Mouse (Mus musculus): ENCODE results near the gene Cela1.

Cela1 gene

GRCm38 (mm10) chr15:100673585-100674391 is 13.9 kb downstream of the Cela1 start:
- peak; percentile 95 for DNase-seq (ENCODE audit: extremely low read depth, low read depth)

DNA sequence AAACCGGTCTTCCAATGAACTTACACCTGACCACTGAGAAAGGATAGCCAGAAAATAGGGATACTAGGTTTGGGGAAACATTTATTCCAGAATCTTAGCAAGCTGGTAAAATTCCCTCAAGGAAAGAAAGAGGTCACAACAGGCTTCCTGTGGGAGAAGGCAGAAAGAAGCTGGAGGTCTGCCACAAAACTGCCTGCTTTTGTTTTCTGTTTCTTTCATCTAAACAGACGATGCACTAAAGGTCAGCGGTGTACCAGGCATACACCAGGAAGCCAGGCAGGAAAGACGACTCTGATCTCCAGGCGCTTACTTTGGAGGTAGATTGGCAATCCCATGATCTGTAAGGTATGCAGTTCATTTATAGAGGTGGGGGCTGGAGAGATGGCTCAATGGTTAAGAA is 16.9 kb downstream of the Cela1 start:
- DNase-seq (ENCODE audit: extremely low read depth, low read depth): no peak

- no peak for DNase-seq (ENCODE audit: extremely low read depth, low read depth)
Observed at GRCm38 (mm10) chr15:100670004-100670403, 17.7 kb downstream of the Cela1 start.

GRCm38 (mm10) chr15:100669337-100669736 is 18.4 kb downstream of the Cela1 start, which contains the start of gene Bin2:
TSS of gene Bin2 (minus strand) at chr15:100669553.
- DNase-seq (ENCODE audit: extremely low read depth, low read depth): peak; percentile 88

DNA sequence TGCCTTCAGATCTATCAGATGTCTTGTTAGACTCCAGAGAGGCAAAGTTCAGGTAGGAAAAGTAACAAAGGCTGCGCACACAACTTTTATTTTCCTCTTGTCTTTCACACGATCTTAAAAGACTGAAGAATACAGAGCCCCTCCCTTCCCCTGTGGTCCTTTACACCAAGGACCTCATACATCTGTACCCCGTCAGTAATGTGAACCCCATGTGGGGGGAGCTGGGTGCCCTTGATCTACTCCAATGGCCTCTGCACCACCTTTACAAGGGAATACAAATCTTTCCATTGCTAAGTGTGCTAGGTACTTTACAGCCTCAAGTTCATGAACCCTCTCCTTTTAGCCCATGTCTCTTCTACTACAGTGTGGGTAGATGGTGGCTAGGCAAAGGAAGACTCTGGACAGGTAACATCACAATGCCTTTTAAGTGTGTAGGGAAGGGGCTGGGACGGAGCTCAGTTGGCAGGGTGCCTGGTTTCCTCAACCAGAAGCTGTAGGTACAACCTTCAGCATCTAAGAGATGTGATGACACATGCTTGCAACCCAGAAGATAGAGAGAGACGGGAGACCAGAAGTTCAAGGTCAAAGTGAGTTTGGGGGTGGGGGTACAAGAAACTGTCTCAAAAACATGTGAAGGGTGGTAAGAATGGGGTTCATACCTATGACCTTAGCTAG is 19.7 kb downstream of the Cela1 start:
- DNase-seq (ENCODE audit: extremely low read depth, low read depth): no peak

DNA sequence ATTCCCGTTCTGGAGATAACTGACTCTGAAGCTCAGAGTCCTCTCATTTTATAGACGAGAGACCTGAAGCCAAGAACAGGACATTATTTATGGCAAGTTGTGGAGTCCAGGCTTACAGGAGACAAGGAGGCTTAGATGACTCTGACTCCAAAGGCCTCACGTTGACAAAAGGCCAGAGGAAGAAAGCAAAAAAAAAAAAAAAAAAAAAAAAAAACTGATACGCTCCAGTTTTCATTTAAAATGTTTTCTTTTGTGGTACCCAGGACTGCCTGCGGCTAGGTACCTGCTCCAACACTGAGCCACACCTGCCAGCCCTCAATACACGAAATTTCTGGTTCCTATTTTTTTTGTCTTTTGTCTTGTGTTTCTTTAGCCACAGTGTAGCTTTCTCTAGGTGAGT is 20.3 kb downstream of the Cela1 start:
- no peak for DNase-seq (ENCODE audit: extremely low read depth, low read depth)

GRCm38 (mm10) chr15:100666851-100667250 is 20.9 kb downstream of the Cela1 start:
- no peak for DNase-seq (ENCODE audit: extremely low read depth, low read depth)

- DNase-seq (ENCODE audit: extremely low read depth, low read depth): peak; percentile 98
Observed at GRCm38 (mm10) chr15:100666219-100666696, 21.5 kb downstream of the Cela1 start.

GRCm38 (mm10) chr15:100665411-100666218 is 22.1 kb downstream of the Cela1 start:
- no peak for DNase-seq (ENCODE audit: extremely low read depth, low read depth)

DNA sequence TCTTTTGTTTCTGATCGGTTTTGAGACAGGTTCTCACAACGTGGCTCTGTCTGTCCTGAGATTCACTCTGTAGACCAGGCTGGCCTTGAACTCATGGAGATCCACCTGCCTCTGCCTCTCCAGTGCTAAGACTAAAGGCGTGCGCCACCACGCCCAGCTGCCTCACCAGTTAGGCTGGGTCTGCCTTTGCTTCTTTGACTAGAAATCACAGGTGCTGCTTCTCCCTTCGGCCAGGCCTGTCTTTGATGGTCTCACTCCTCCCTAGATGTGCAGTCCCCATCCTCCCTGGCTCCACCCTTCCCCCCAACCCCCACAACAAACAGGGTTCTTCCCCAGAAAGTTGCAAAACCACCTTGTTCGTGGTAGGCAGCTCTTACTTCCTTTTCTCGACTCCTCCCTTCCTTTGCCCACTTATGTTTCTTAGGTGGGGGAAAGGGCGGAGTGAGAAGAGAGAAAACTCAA is 22.9 kb downstream of the Cela1 start:
- peak; percentile 74 for DNase-seq (ENCODE audit: extremely low read depth, low read depth)

- no peak for DNase-seq (ENCODE audit: extremely low read depth, low read depth)
Observed at GRCm38 (mm10) chr15:100660805-100661204, 26.9 kb downstream of the Cela1 start.

DNA sequence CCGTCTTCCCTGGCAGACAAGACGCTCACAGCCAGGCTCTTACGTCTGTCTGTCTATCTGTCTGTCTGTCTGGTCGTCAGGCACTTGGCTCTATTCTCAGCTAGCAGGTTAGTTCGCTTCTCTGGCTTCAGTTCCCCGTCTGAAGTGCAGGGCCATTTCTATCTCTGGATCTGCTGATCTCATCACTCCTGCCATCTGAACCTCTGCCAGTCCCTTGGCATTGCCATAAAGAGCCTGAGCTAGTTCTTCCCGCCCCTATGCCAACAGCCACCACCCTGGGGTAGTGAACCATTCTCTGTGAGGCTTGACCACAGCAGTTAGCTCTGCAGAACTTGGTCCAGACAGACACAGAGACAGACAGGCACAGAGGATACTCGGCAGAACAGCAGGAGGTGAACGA is 27.4 kb downstream of the Cela1 start:
- DNase-seq (ENCODE audit: extremely low read depth, low read depth): no peak

DNA sequence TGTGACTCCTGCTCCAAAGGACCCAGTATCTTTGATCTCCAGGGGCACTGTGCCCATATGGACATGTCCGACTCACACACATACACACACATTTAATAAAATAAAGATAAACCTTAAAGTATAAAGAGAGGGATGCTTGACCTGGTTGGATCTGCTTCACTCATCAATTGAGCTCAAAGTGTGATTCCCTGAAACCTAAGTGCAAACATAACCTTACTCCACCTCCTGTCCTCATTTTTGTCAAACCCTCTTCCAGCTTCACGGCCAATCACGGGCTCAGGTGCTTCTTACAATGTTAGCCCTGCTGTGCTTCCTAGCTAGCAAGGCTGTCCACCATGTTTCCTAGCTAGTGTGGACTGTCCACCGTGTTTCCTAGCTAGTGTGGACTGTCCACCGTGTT is 32.5 kb downstream of the Cela1 start:
- no peak for DNase-seq (ENCODE audit: extremely low read depth, low read depth)

DNA sequence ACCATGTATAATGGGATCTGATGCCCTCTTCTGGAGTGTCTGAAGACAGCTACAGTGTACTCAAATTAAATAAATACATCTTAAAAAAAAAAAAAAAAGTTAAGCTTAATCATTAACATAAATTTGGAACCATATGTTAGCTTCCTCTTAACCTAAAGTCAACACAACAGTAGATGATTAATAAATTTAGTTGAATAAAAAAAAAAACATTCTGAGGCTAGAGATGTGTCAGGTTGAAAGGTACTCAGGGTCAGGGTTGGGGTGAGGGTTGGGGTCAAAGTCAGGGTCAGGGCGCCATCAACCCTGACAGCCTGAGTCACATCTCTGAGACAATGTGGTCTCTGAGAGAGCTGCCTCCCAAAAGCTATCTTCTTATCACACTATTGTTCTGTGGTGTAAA is 33.5 kb downstream of the Cela1 start:
- no peak for DNase-seq (ENCODE audit: extremely low read depth, low read depth)

DNA sequence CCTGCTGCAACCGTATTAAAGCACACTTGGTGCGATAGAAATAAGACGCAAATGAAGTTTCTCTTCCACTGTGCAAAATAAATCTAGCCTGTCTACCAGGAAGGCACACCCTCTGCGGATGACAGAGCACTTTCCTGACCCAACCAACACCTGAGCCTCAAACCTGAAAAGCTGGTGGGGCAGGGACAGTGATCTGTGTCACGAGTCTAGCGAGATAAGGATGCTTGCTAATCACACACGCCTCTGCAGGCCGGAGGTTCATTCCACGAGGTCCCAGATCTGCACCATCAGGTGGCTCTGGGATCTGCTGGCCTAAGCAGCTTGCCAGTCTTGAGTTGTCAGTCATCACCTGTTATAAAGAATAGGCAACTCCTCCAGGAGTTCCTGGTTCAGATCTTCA is 36.1 kb downstream of the Cela1 start:
- no peak for DNase-seq (ENCODE audit: extremely low read depth, low read depth)

- no peak for DNase-seq (ENCODE audit: extremely low read depth, low read depth)
Observed at GRCm38 (mm10) chr15:100650111-100650510, 37.6 kb downstream of the Cela1 start.

DNA sequence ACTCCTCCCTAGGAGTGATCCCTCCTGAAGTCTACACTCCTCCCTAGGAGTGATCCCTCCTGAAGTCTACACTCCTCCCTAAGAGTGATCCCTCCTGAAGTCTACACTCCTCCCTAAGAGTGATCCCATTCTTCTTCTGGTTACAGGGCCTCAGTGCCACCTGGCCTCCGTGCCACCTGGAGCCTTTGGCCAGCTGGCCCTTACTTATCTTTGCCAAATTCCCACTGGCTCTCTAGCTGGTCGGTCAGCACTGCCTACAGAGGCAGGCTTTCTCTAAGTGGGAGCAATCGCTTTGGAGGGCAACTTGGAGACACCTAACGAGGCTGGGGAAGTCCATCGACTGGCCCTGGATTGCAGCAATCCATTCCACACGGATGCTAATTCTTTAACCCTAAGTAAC is 41.6 kb downstream of the Cela1 start:
- no peak for DNase-seq (ENCODE audit: extremely low read depth, low read depth)

DNA sequence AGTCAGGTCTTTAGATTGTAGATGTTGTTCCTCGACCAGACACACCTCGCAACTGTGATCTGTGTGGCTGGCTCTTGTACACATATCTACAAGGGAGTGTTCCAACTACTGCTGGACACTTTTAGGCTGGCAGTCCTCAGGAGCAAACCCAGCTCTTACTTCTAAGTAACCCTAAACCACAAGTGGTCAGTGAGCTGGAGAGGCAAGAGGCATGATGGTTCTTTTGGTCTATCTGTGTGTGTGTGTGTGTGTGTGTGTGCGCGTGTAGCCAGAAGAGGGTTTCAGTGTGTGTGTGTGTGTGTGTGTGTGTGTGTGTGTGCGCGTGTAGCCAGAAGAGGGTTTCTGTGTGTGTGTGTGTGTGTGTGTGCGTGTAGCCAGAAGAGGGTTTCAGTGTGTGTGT is 45.3 kb downstream of the Cela1 start:
- DNase-seq (ENCODE audit: extremely low read depth, low read depth): no peak

GRCm38 (mm10) chr15:100641226-100641810 is 46.4 kb downstream of the Cela1 start:
- DNase-seq (ENCODE audit: extremely low read depth, low read depth): no peak

DNA sequence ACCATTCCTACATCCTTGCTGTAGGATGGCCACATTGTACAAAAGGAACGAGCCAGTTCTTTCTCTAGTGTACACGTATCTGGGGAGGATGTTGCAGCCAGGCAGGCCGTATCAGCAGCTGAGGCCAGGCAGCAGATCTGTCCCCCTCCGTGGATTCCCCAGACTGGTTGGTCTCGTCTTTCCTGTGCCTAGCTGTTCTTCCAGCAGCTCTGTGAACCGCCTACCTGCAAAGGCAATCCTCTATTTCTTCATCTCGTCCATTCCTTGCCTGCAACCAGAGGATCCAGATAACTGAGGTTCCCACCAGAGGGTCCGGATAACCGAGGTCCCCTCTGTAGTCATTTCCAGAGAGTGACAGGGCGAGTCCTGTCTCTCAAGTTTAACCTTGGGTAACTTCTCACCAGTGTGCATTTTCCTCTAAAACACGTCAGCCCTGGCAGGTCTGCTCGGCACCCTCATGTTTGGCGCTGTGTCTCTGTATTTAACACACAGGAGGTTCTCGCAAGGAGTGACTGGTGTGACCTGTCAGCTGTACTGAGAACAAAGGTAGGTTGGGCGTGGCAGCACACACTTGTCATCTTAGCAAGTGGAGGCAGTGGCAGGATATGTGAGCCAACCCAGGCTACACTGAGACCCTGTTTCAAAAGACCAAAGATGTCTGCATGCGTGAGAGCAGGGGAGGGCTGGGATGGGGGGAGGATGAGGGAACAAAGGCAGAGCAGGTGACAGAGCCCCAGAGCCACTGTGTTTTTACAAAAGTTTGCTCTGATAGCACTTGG is 47.6 kb downstream of the Cela1 start:
- DNase-seq (ENCODE audit: extremely low read depth, low read depth): no peak

DNA sequence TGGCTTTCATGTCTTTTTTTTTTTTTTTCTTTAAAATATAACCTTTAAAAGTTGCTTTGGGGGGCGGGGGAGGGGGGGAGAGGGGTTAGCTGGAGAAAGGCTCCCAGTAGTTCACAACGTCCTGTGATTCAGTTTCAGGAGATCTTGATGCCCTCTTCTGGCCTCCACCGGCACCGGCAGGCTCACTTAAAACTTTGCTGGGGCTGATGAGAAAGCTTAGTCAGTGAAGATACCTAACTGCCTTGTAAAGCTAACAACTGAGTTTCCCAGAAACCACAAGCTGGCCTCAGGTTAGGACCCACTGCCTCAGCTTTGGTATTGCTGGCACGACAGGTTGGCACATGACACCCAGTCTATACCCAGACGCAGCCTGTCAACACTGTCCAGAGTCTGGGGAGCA is 50.1 kb downstream of the Cela1 start:
- no peak for DNase-seq (ENCODE audit: extremely low read depth, low read depth)
